Mouse (Mus musculus) kidney, adult 2 months (tissue): ENCODE measurements around the gene Krtap1-4. TPM values are rescaled to one million over a fixed set of nuclear protein-coding genes. Genes with fewer than 3 reads are reported as not detected.
A peak's percentile ranks its signal among the peaks of the same experiment; 100 is the strongest.

Experiments
- DNase-seq: peaks from one replicate; pipeline ENCODE4 v3.0.0; 2021
- H3K27ac ChIP-seq: fragments of 200-500 bp; 2 replicates; pipeline ENCODE4 v1.5.1; 2012; ENCODE audit warnings: low read depth, low read length, control low read depth, inconsistent platforms; ENCODE audit not compliant: insufficient read depth
- H3K27me3 ChIP-seq: fragments of 200-500 bp; replicated peaks from 2 replicates; pipeline ENCODE4 v1.6.1; 2012; ENCODE audit warnings: mild to moderate bottlenecking, moderate library complexity, low read length, inconsistent platforms; ENCODE audit not compliant: control insufficient read depth, insufficient read depth
- H3K36me3 ChIP-seq: fragments of 200-500 bp; 2 replicates; pipeline ENCODE4 v1.6.1; 2012; ENCODE audit warnings: mild to moderate bottlenecking, moderate library complexity, low read length, inconsistent platforms; ENCODE audit not compliant: control insufficient read depth, insufficient read depth
- H3K4me1 ChIP-seq: fragments of 200-500 bp; 2 replicates; pipeline ENCODE4 v1.6.1; 2011; ENCODE audit warnings: low read length; ENCODE audit not compliant: control insufficient read depth, insufficient read depth
- H3K4me3 ChIP-seq: fragments of 200-500 bp; 2 replicates; pipeline ENCODE4 v1.5.1; 2011; ENCODE audit warnings: mild to moderate bottlenecking, low read depth, low read length, control low read depth; ENCODE audit not compliant: insufficient read depth
- CTCF ChIP-seq: fragments of 200-500 bp; conservative IDR thresholded peaks from 2 replicates; pipeline ENCODE4 v1.5.1; 2011; ENCODE audit warnings: low read depth, mild to moderate bottlenecking, control low read depth, low read length, moderate library complexity, mixed read lengths; ENCODE audit not compliant: insufficient read depth, insufficient read length
- POLR2A ChIP-seq: fragments of 200-500 bp; IDR thresholded peaks from one replicate; pipeline ENCODE4 v1.6.1; 2011; ENCODE audit warnings: low read depth, low read length, control low read depth
- WGBS: fragments of 180-500 bp; shearing (Covaris S2); methylation state at CpG from one replicate; pipeline ENCODE4 v1.1.7; 2018; 5-methylcytosine and 5-hydroxymethylcytosine counted together
- polyA plus RNA-seq: library from polyadenylated mRNA; depleted of rRNA; stranded (reverse); fragments of >200 nt; gene quantifications from 2 replicates; pipeline ENCODE4 v1.2.3, GENCODE M21; 2012; rRNA removed

Krtap1-4 gene
- polyA plus RNA-seq, 1 experiment, result not detected

GRCm38 (mm10) chr11:99547892-99548291, 35.6 kb downstream of the Krtap1-4 start:
- Histone ChIP-seq H3K36me3 (no peaks in the 10 kb centered on the region), H3K27me3 (no peaks in the 10 kb centered on the region; the same call in 1 of the 2 replicates), H3K4me1 (no peaks in the 10 kb centered on the region), H3K4me3 (no peak overlapping the region), H3K27ac (no peak overlapping the region)
- no peak for TF ChIP-seq CTCF
- TF ChIP-seq POLR2A, result no peak
- DNase-seq, result no peak

- 30% methylated on average over 9 of the region's 9 CpGs for WGBS
- Histone ChIP-seq H3K4me1 (no peaks in the 10 kb centered on the region), H3K27ac (no peak overlapping the region), H3K36me3 (no peaks in the 10 kb centered on the region), H3K27me3 (no peaks in the 10 kb centered on the region), H3K4me3 (no peak overlapping the region)
- no peak for TF ChIP-seq CTCF
- TF ChIP-seq POLR2A, result no peak
- DNase-seq, result peak; percentile 30
Measured at GRCm38 (mm10) chr11:99539721-99540120, 43.7 kb downstream of the Krtap1-4 start.

Other genes with a start within 250 kb of the Krtap1-4 start
- not detected in 2 replicates for gene Krt26, start 245.7 kb downstream of the Krtap1-4 start, polyA plus RNA-seq
- not detected in 2 replicates for gene Krt27, start 232.6 kb downstream of the Krtap1-4 start, polyA plus RNA-seq
- 0.05 TPM in 1 of 2 replicates, not detected in the other for gene Krt28, start 208.8 kb downstream of the Krtap1-4 start, polyA plus RNA-seq
- 2.4 and 3.1 TPM in 2 replicates for gene Krt10, start 194.3 kb downstream of the Krtap1-4 start, polyA plus RNA-seq
- gene Krt12, start 161.4 kb downstream of the Krtap1-4 start, polyA plus RNA-seq, result not detected in 2 replicates
- 0.13 and 0.23 TPM in 2 replicates for gene Krt20, start 145.5 kb downstream of the Krtap1-4 start, polyA plus RNA-seq
- 2.7 and 3.5 TPM in 2 replicates for gene Krt23, start 90.5 kb downstream of the Krtap1-4 start, polyA plus RNA-seq
- not detected in 2 replicates for gene Krt39, start 62.3 kb downstream of the Krtap1-4 start, polyA plus RNA-seq
- gene Krt40, start 40.5 kb downstream of the Krtap1-4 start, polyA plus RNA-seq, result not detected in 2 replicates
- not detected in 2 replicates for gene Krtap3-3, start 32.8 kb downstream of the Krtap1-4 start, polyA plus RNA-seq
- gene Krtap3-2, start 26.8 kb downstream of the Krtap1-4 start, polyA plus RNA-seq, result not detected in 2 replicates
- gene Gm11939, start 24.2 kb downstream of the Krtap1-4 start, polyA plus RNA-seq, result not detected in 2 replicates
- gene Krtap3-1, start 17.0 kb downstream of the Krtap1-4 start, polyA plus RNA-seq, result not detected in 2 replicates
- not detected in 2 replicates for gene Krtap1-5, start 2.6 kb downstream of the Krtap1-4 start, polyA plus RNA-seq
- not detected in 2 replicates for gene Krtap1-3, start 7.7 kb upstream of the Krtap1-4 start, polyA plus RNA-seq
- not detected in 2 replicates for gene Krtap9-3, start 14.5 kb upstream of the Krtap1-4 start, polyA plus RNA-seq
- not detected in 2 replicates for gene Gm11938, start 19.7 kb upstream of the Krtap1-4 start, polyA plus RNA-seq
- gene Gm11937, start 26.5 kb upstream of the Krtap1-4 start, polyA plus RNA-seq, result not detected in 2 replicates
- not detected in 2 replicates for gene Krtap2-4, start 31.2 kb upstream of the Krtap1-4 start, polyA plus RNA-seq
- not detected in 2 replicates for gene Gm11562, start 36.8 kb upstream of the Krtap1-4 start, polyA plus RNA-seq
- not detected in 2 replicates for gene Krtap4-1, start 44.6 kb upstream of the Krtap1-4 start, polyA plus RNA-seq
- not detected in 2 replicates for gene Krtap4-2, start 51.4 kb upstream of the Krtap1-4 start, polyA plus RNA-seq
- not detected in 2 replicates for gene Krtap4-7, start 60.4 kb upstream of the Krtap1-4 start, polyA plus RNA-seq
- not detected in 2 replicates for gene Gm11555, start 66.6 kb upstream of the Krtap1-4 start, polyA plus RNA-seq
- gene Gm11563, start 75.3 kb upstream of the Krtap1-4 start, polyA plus RNA-seq, result not detected in 2 replicates
- not detected in 2 replicates for gene Krtap4-6, start 82.3 kb upstream of the Krtap1-4 start, polyA plus RNA-seq
- gene Gm14190, start 107.1 kb upstream of the Krtap1-4 start, polyA plus RNA-seq, result not detected in 2 replicates
- not detected in 2 replicates for gene Gm14180, start 150.6 kb upstream of the Krtap1-4 start, polyA plus RNA-seq
- not detected in 2 replicates for gene Gm11595, start 189.3 kb upstream of the Krtap1-4 start, polyA plus RNA-seq
- not detected in 2 replicates for gene Krtap4-8, start 197.1 kb upstream of the Krtap1-4 start, polyA plus RNA-seq
- gene Krtap4-9, start 201.5 kb upstream of the Krtap1-4 start, polyA plus RNA-seq, result not detected in 2 replicates
- gene Gm11596, start 209.8 kb upstream of the Krtap1-4 start, polyA plus RNA-seq, result not detected in 2 replicates
- gene Gm11569, start 215.3 kb upstream of the Krtap1-4 start, polyA plus RNA-seq, result not detected in 2 replicates
- gene Gm11554, start 220.8 kb upstream of the Krtap1-4 start, polyA plus RNA-seq, result not detected in 2 replicates
- gene Krtap4-13, start 226.2 kb upstream of the Krtap1-4 start, polyA plus RNA-seq, result not detected in 2 replicates
- gene Gm11564, start 232.0 kb upstream of the Krtap1-4 start, polyA plus RNA-seq, result not detected in 2 replicates